In the genomic region with DNA sequence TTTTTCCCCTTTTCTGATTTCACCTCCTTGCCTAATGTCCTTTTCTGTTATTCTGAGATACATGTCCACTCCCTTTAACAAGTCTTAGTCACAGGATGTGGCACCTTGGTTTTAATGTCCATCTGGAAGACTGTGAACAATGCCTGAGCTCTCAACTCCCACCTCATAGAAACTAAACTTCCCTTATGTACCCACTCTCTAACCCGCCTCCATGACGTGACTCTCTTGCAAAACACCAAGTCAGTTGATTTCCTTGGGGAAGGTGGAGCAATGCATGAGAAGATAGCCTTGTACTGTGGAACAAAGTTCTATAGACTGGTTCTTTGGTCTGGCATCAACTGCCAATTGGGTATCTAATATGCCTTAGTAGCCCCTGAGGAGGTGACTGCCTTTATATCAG, we compare ENCODE assay signal across 17 mouse cellular contexts. TPM values are rescaled to one million over a fixed set of nuclear protein-coding genes. Genes with fewer than 3 reads are reported as not detected.
A peak's percentile ranks its signal among the peaks of the same experiment; 100 is the strongest.
DNase-seq lines count a peak whose midpoint lies in the region; ATAC-seq lines count a peak whose summit lies in the region.
"Had no signal": no experiment of that assay in that cellular context is flagged by ENCODE, and none has a peak within 500 bp of the region (broad histone marks: within the 10 kb centered on the region; RNA-seq: fewer than 3 reads in every experiment).

No protein-coding gene starts in this region.

- intact Hi-C loops in gastrocnemius, postnatal 36 days (cut with DNase I): no loop called here

- no peaks in the 10 kb centered on the region for H3K36me3 ChIP-seq in midbrain, embryonic 11.5 days (ENCODE audit: control insufficient read depth, insufficient read depth, low read length)
- H3K36me3 ChIP-seq in midbrain, embryonic 15.5 days (replicated peaks): no peaks in the 10 kb centered on the region
- H3K36me3 ChIP-seq in splenic B cell, adult 2 months (ENCODE audit: control insufficient read depth, insufficient read depth, low read length, poor library complexity, severe bottlenecking): peaks cover 5% of the 10 kb centered on the region; the same call in 1 of the 2 replicates
- H3K36me3 ChIP-seq: forebrain, embryonic 15.5 days; heart, embryonic 12.5 days; intestine, embryonic 15.5 days; limb, embryonic 15.5 days; neural tube, embryonic 15.5 days had no signal

- H3K9ac ChIP-seq in midbrain, embryonic 11.5 days (ENCODE audit: low read length): no peak overlapping the region
- H3K9ac ChIP-seq in midbrain, embryonic 15.5 days: no peak overlapping the region
- H3K9ac ChIP-seq: forebrain, embryonic 15.5 days; heart, embryonic 12.5 days; intestine, embryonic 15.5 days; limb, embryonic 15.5 days; neural tube, embryonic 15.5 days had no signal

- no peaks in the 10 kb centered on the region for H3K27me3 ChIP-seq in midbrain, embryonic 11.5 days (ENCODE audit: control insufficient read depth, insufficient read depth, low read length)
- no peaks in the 10 kb centered on the region for H3K27me3 ChIP-seq in midbrain, embryonic 15.5 days (replicated peaks)
- H3K27me3 ChIP-seq in splenic B cell, adult 2 months (ENCODE audit: control insufficient read depth, insufficient read depth, low read length, poor library complexity, severe bottlenecking): no peaks in the 10 kb centered on the region
- H3K27me3 ChIP-seq: forebrain, embryonic 15.5 days; heart, embryonic 12.5 days; intestine, embryonic 15.5 days; limb, embryonic 15.5 days; neural tube, embryonic 15.5 days had no signal

- H3K4me2 ChIP-seq in midbrain, embryonic 11.5 days: no peak overlapping the region
- H3K4me2 ChIP-seq in midbrain, embryonic 15.5 days: no peak overlapping the region
- H3K4me2 ChIP-seq: forebrain, embryonic 15.5 days; heart, embryonic 12.5 days; intestine, embryonic 15.5 days; limb, embryonic 15.5 days; neural tube, embryonic 15.5 days had no signal

- no peaks in the 10 kb centered on the region for H3K9me3 ChIP-seq in midbrain, embryonic 11.5 days (ENCODE audit: control insufficient read depth, low read length)
- no peaks in the 10 kb centered on the region for H3K9me3 ChIP-seq in midbrain, embryonic 15.5 days
- H3K9me3 ChIP-seq: forebrain, embryonic 15.5 days; heart, embryonic 12.5 days; intestine, embryonic 15.5 days; limb, embryonic 15.5 days; neural tube, embryonic 15.5 days had no signal

- H3K4me1 ChIP-seq in midbrain, embryonic 11.5 days (ENCODE audit: control insufficient read depth, insufficient read depth, low read length): no peaks in the 10 kb centered on the region
- no peaks in the 10 kb centered on the region for H3K4me1 ChIP-seq in midbrain, embryonic 15.5 days
- H3K4me1 ChIP-seq: forebrain, embryonic 15.5 days; heart, embryonic 12.5 days; intestine, embryonic 15.5 days; limb, embryonic 15.5 days; neural tube, embryonic 15.5 days had no signal

- no peak for ATAC-seq in midbrain, embryonic 11.5 days (ENCODE audit: low FRiP score)
- ATAC-seq in midbrain, embryonic 15.5 days (replicated peaks): no peak
- ATAC-seq: intestine, embryonic 15.5 days had no signal

- 82% methylated on average over 2 of the region's 2 CpGs for WGBS in midbrain, embryonic 11.5 days
- 80% methylated on average over 2 of the region's 2 CpGs for whole genome bisulfite sequencing in midbrain, embryonic 15.5 days

- no peak overlapping the region for H3K27ac ChIP-seq in midbrain, embryonic 11.5 days (ENCODE audit: low read depth, low read length)
- H3K27ac ChIP-seq in midbrain, embryonic 15.5 days: no peak overlapping the region
- H3K27ac ChIP-seq: forebrain, embryonic 15.5 days; intestine, embryonic 15.5 days; limb, embryonic 15.5 days; neural tube, embryonic 15.5 days had no signal

- H3K4me3 ChIP-seq in midbrain, embryonic 11.5 days (ENCODE audit: low read depth, low read length): no peak overlapping the region
- H3K4me3 ChIP-seq in midbrain, embryonic 15.5 days: no peak overlapping the region
- H3K4me3 ChIP-seq: forebrain, embryonic 15.5 days; heart, embryonic 12.5 days; intestine, embryonic 15.5 days; limb, embryonic 15.5 days; neural tube, embryonic 15.5 days had no signal

- DNase-seq in gastrocnemius, adult 18-20 months (ENCODE audit: low spot score): peak; percentile 4
- no peak for DNase-seq in gastrocnemius, postnatal 36 days
- DNase-seq in midbrain, embryonic 11.5 days (ENCODE audit: low spot score, missing footprints): peak; percentile 21
- peak; percentile 71 for DNase-seq in lung, postnatal 36 days
- peak; percentile 42 for DNase-seq in splenic B cell, adult 2 months (ENCODE audit: low read depth, low spot score)
- no peak for DNase-seq in frontal cortex, postnatal 10 days (ENCODE audit: low spot score in 2 of 2)
- no peak for DNase-seq in Muller cell, postnatal 12 days (ENCODE audit: inconsistent ontology term)
- DNase-seq: adrenal gland, adult 8-10 months; cerebellum, adult 9-11 months; gastrocnemius, postnatal 14 days; thymus, postnatal 4 days had no signal

RNA-seq across cellular contexts. Expression of a gene that starts 16.6 kb away (rescaled TPM):
- 1 to 10 TPM in 1 of 2 experiments, under 1 TPM in 1; 0.62 to 1.4 TPM for total RNA-seq in gastrocnemius, adult 18-20 months (2021)
- 1 to 10 TPM; 1.4 to 4.4 TPM for total RNA-seq in gastrocnemius, postnatal 36 days (2021)
- 0.98 and 2.0 TPM in 2 replicates for polyA plus RNA-seq in midbrain, embryonic 11.5 days (2014; fragmentation: Nextera tagmentation; extraction: Ambion mirVana)
- polyA plus RNA-seq in midbrain, embryonic 15.5 days (2015; fragmentation: Nextera tagmentation; extraction: Ambion mirVana): 1.1 and 1.2 TPM in 2 replicates

Comparison
In these comparisons a context has a peak if more than half of its experiments do, and no peak if none do; other contexts are left out.
1. DNase-seq: peak in gastrocnemius, adult 18-20 months (single experiment), midbrain, embryonic 11.5 days (single experiment), lung, postnatal 36 days (single experiment) and splenic B cell, adult 2 months (single experiment); none in gastrocnemius, postnatal 36 days (0 of 2), frontal cortex, postnatal 10 days (0 of 2) and Muller cell, postnatal 12 days (single experiment).